Mouse (Mus musculus) hindbrain, postnatal 0 days (tissue): ENCODE data around the gene P2rx3. TPM values are rescaled to one million over a fixed set of nuclear protein-coding genes. Genes with fewer than 3 reads are reported as not detected.
A peak's percentile ranks its signal among the peaks of the same experiment; 100 is the strongest.

ENCODE experiments used
- ATAC-seq: fragments of 200-750 bp; cut with Nextera tagmentation; 2 replicates; pipeline ENCODE4 v1.8.0; 2017; ENCODE audit warnings: mild to moderate bottlenecking, moderate TSS enrichment, moderate library complexity
- DNase-seq: peaks from one replicate; pipeline ENCODE4 v3.0.0-alpha.2; 2015; ENCODE audit warnings: low spot score
- H3K27ac ChIP-seq: fragments of 300-500 bp; sonication (generic); 2 replicates; pipeline ENCODE4 v1.5.1; 2014; ENCODE audit warnings: mild to moderate bottlenecking
- H3K27me3 ChIP-seq: fragments of 300-500 bp; sonication (generic); 2 replicates; pipeline ENCODE4 v1.6.1; 2014; ENCODE audit warnings: low read length, mixed read lengths; ENCODE audit not compliant: insufficient read depth
- H3K36me3 ChIP-seq: fragments of 300-500 bp; sonication (generic); 2 replicates; pipeline ENCODE4 v1.6.1; 2014; ENCODE audit warnings: low read length, mixed read lengths; ENCODE audit not compliant: insufficient read depth
- H3K4me1 ChIP-seq: fragments of 300-500 bp; sonication (generic); 2 replicates; pipeline ENCODE4 v1.6.1; 2014; ENCODE audit warnings: antibody characterized with exemption, low read length, mixed read lengths; ENCODE audit not compliant: insufficient read depth
- H3K4me2 ChIP-seq: fragments of 300-500 bp; sonication (generic); 2 replicates; pipeline ENCODE4 v1.6.1; 2014; ENCODE audit warnings: low read depth, mild to moderate bottlenecking, low read length, moderate library complexity, mixed read lengths
- H3K4me3 ChIP-seq: fragments of 300-500 bp; sonication (generic); 2 replicates; pipeline ENCODE4 v1.5.1; 2014; ENCODE audit warnings: low read length
- H3K9ac ChIP-seq: fragments of 300-500 bp; sonication (generic); replicated peaks from 2 replicates; pipeline ENCODE4 v1.6.1; 2014; ENCODE audit warnings: mild to moderate bottlenecking, low read length, moderate library complexity, mixed read lengths
- H3K9me3 ChIP-seq: fragments of 300-500 bp; sonication (generic); 2 replicates; pipeline ENCODE4 v1.6.1; 2016; ENCODE audit warnings: low read length, mixed read lengths
- CTCF ChIP-seq: IDR thresholded peaks from 2 replicates; pipeline ENCODE4 v1.5.1; 2016; ENCODE audit warnings: antibody characterized with exemption, control low read depth, low read depth
- WGBS: fragments of 180-500 bp; shearing (Covaris S2); extraction: QIAGEN DNeasy Blood & Tissue Kit; methylation state at CpG from one replicate; pipeline ENCODE4 v1.1.7; 2014; 5-methylcytosine and 5-hydroxymethylcytosine counted together
- polyA plus RNA-seq: library from polyadenylated mRNA; unstranded; fragments of >200 nt; fragmentation: Nextera tagmentation; extraction: Ambion mirVana; gene quantifications from 2 replicates; pipeline ENCODE4 v1.2.1, GENCODE M21; 2015
- total RNA-seq: library from RNA; depleted of rRNA; stranded (reverse); fragments of >200 nt; gene quantifications from 2 replicates; pipeline ENCODE4 v1.2.3, GENCODE M21; 2014

P2rx3 gene
- total and polyA plus RNA-seq, 2 experiments from 2014 or later = 1.7 to 2.6 TPM

DNA sequence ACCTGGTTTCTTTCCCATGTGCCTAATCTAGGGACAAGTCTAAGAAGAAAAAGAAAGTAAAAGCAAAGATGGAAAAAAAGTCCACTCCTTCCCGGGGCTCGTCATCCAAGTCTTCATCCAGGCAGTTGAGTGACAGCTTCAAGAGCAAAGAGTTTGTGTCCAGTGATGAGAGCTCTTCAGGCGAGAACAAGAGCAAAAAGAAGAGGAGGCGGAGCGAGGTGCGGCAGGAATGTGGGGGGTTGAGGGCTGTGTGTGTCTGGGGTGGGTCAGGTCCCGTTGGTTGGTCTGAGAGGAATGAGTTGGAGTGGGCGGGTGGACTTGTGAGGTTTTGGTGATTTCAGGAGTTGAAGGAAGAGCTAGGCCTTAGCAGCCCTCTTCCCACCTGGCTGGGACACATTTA, 9.0 kb upstream of the P2rx3 start:
- DNase-seq = no peak
- Histone ChIP-seq H3K4me3 (no peak overlapping the region), H3K4me1 (peaks cover 26% of the 10 kb centered on the region), H3K4me2 (no peak overlapping the region), H3K9me3 (no peaks in the 10 kb centered on the region), H3K9ac (no peak overlapping the region), H3K36me3 (peaks cover 54% of the 10 kb centered on the region), H3K27me3 (no peaks in the 10 kb centered on the region), H3K27ac (no peak overlapping the region)
- TF ChIP-seq CTCF = no peak
- WGBS = 76% methylated on average over 8 of the region's 8 CpGs
- ATAC-seq = no peak

DNA sequence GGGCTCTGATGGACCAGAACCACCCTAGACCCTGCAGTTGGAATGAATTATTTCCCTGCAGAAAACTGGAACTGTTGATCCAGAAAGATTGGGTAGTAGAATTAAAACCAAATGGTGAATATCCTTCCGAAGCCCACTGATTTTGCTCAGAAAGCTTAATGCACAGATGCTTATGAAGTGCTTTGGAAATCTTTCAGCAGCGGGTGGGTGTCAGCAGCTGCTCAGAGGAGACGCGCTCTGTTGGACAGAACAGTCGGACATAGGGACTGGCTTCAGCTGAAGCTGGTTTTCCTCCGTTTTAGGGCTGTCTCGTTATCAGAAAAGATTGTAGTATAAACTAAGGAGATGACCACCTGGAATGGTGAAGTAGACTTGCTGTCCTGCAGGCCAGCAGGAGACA, 6.4 kb upstream of the P2rx3 start:
- WGBS = 90% methylated on average over 7 of the region's 7 CpGs
- no peak for TF ChIP-seq CTCF
- H3K4me1 ChIP-seq = 0 out of 2 replicates have a peak, but pooled peaks cover 1% of the 10 kb centered on the region
- H3K9ac ChIP-seq = no peak overlapping the region
- H3K4me3 ChIP-seq = no peak overlapping the region
- H3K27me3 ChIP-seq = no peaks in the 10 kb centered on the region
- H3K27ac ChIP-seq = no peak overlapping the region
- H3K9me3 ChIP-seq = no peaks in the 10 kb centered on the region
- no peak overlapping the region for H3K4me2 ChIP-seq
- H3K36me3 ChIP-seq = peaks cover 74% of the 10 kb centered on the region
- ATAC-seq = no peak
- DNase-seq = no peak

DNA sequence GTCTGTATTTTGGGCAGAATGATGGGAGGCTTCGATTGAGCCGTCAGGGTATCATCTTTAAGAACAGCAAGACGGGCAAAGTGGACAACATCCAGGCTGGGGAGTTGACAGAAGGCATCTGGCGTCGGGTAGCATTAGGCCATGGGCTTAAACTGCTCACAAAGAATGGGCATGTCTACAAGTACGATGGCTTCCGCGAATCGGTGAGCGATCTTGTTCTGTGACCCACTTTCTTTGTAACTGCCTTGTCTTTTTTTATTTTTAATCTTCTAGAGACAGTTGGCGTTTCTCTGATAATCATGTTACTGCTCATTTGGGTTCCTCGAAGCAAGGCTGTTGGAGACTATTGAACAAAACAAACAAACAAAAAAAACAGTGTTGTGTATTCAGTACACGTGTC, 1.1 kb upstream of the P2rx3 start:
- 80% methylated on average over 13 of the region's 13 CpGs for WGBS
- H3K9me3 ChIP-seq = no peaks in the 10 kb centered on the region
- no peak for ATAC-seq
- H3K36me3 ChIP-seq = peaks cover 40% of the 10 kb centered on the region
- peak overlapping the region; percentile 85 for H3K4me2 ChIP-seq
- H3K4me1 ChIP-seq = peaks cover 7% of the 10 kb centered on the region
- H3K4me3 ChIP-seq = peak overlapping the region; percentile 67
- no peak for TF ChIP-seq CTCF
- DNase-seq = no peak
- H3K27ac ChIP-seq = no peak overlapping the region
- H3K9ac ChIP-seq = peak overlapping the region; percentile 83; the same call in 1 of the 2 replicates
- no peaks in the 10 kb centered on the region for H3K27me3 ChIP-seq

DNA sequence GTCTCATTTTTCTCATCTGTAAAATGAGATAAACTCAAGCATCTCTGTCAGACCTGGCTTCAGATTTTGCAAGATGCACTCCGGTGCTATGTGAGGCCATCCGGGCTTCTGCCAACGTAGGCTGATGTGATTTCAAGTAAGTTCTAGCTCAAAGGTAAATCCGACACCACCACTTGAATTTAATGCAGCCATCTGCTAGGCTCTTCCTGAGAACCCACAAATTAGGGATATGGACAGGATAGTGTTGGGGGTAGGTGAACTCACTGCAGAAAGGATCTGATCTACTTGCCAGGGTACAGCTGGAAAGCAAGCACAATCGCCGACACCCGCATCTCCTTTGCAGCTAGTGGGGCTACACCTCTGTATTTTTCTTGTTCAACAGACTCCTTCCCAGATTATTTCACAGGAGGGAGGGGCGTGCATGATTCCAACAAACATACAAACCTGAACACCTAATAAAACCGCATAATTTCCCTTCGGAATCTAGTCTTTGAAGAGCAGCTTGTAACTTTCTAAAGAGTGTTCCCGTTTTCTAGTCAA, 685 bp downstream of the P2rx3 start:
- H3K36me3 ChIP-seq = peaks cover 24% of the 10 kb centered on the region
- peak overlapping the region; percentile 67 for H3K4me3 ChIP-seq
- H3K27ac ChIP-seq = peak overlapping the region; percentile 78
- H3K4me1 ChIP-seq = peaks cover 7% of the 10 kb centered on the region
- ATAC-seq = peak; percentile 44
- TF ChIP-seq CTCF = no peak
- DNase-seq = peak; percentile 4
- no peaks in the 10 kb centered on the region for H3K9me3 ChIP-seq
- H3K4me2 ChIP-seq = peak overlapping the region; percentile 85
- H3K27me3 ChIP-seq = no peaks in the 10 kb centered on the region
- WGBS = 12% methylated on average over 11 of the region's 11 CpGs
- peak overlapping the region; percentile 83 for H3K9ac ChIP-seq

DNA sequence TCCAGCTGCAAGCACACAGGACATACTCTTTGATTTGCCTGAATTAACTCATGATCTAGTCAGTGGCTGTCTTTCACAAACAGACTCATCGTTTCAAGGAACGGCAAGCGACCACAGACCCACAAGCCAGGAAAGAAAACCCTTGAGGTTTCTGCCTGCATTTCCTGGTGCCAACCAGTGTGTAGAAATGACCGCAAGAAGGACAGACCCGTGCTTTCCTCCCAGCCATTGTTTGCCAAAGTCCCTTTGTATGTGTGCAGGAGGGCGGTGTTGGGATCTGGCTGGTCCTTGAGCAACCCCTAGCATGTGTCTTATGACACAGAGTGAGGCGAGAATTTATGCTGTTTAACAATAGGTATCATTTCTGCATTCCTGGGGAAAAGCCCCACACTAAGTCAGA, 3.1 kb downstream of the P2rx3 start:
- Histone ChIP-seq H3K4me3 (no peak overlapping the region), H3K27ac (no peak overlapping the region), H3K9ac (no peak overlapping the region), H3K4me2 (no peak overlapping the region), H3K36me3 (no peaks in the 10 kb centered on the region), H3K27me3 (no peaks in the 10 kb centered on the region), H3K9me3 (no peaks in the 10 kb centered on the region), H3K4me1 (peaks cover 7% of the 10 kb centered on the region)
- WGBS = 79% methylated on average over 7 of the region's 7 CpGs
- no peak for TF ChIP-seq CTCF
- DNase-seq (no peak), ATAC-seq (no peak)

DNA sequence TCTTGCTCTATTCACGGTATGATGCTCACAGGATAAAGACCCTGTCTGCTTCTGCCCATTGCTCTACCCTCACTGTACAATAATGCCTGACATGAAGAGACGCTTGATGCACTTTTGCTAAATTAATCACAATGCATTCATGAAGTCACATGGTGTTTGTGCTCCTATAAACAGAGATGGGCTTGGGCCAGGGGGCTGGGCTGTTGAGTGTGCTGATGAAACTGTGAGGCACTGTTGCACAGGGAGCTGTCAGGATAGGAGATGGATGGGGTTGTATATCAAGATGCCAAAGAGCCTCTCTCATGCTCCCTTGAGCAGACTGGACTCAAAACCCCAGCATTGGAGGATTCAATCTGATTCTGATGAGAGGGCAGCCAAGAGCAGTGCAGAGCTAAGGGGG, 4.1 kb downstream of the P2rx3 start:
- Histone ChIP-seq H3K27me3 (no peaks in the 10 kb centered on the region), H3K4me2 (no peak overlapping the region), H3K4me3 (no peak overlapping the region), H3K27ac (no peak overlapping the region), H3K4me1 (peaks cover 5% of the 10 kb centered on the region), H3K36me3 (no peaks in the 10 kb centered on the region), H3K9me3 (no peaks in the 10 kb centered on the region), H3K9ac (no peak overlapping the region)
- ATAC-seq = no peak
- no peak for DNase-seq
- TF ChIP-seq CTCF = no peak
- 82% methylated on average over 2 of the region's 2 CpGs for WGBS

DNA sequence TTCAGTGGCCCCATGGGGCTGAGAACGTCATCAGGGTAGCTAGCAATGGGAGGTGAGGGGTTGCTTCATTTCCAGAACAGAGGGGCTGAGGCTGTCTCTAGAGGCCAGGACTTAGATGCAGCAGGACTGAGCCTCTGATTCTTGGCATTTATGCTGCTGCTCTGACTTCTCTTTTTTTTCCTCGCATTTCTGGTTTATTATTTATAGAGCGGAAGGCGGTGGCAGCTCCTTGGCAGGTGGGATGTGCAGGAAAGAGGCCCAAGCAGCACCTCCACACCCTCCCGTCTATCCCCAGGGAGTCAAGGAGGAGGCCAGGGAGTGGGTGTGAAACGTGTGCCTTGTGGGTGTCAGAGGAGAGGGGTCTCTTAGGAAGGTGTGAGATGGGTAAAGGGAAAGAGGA, 6.3 kb downstream of the P2rx3 start:
- H3K27me3 ChIP-seq = no peaks in the 10 kb centered on the region
- DNase-seq (no peak), ATAC-seq (no peak)
- no peaks in the 10 kb centered on the region for H3K4me1 ChIP-seq
- no peaks in the 10 kb centered on the region for H3K36me3 ChIP-seq
- H3K27ac ChIP-seq = no peak overlapping the region
- no peaks in the 10 kb centered on the region for H3K9me3 ChIP-seq
- H3K4me2 ChIP-seq = no peak overlapping the region
- no peak overlapping the region for H3K4me3 ChIP-seq
- no peak overlapping the region for H3K9ac ChIP-seq
- WGBS = 59% methylated on average over 6 of the region's 6 CpGs
- no peak for TF ChIP-seq CTCF
